Mouse (Mus musculus) CD4-positive helper T cell, adult 2 months (primary cell): ENCODE measurements around the gene Foxp1.

Experiments used
- DNase-seq: peaks from one replicate; pipeline ENCODE4 v3.0.0-alpha.2; 2012; ENCODE audit warnings: low read depth, missing footprints, low spot score

Foxp1 gene

DNA sequence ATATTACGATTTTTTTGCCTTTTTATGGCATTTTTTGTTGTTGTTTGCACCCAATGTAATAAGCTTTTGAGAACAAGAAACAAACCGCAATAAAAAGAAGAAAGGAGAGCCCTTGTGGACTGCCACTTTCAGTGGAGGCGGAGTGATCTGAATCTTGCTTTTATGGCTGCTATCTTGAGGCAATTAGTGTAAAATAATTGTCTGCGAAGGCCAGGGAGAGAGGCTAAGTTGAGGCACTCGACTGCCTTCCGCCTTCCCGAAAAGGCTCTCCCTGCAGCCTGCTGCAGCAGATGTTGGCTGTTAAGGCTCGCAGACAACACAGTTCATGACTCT, 37.7 kb downstream of the Foxp1 start:
- DNase-seq, result no peak

- no peak for DNase-seq
Measured at GRCm38 (mm10) chr6:99484197-99484725, 38.3 kb downstream of the Foxp1 start.

DNA sequence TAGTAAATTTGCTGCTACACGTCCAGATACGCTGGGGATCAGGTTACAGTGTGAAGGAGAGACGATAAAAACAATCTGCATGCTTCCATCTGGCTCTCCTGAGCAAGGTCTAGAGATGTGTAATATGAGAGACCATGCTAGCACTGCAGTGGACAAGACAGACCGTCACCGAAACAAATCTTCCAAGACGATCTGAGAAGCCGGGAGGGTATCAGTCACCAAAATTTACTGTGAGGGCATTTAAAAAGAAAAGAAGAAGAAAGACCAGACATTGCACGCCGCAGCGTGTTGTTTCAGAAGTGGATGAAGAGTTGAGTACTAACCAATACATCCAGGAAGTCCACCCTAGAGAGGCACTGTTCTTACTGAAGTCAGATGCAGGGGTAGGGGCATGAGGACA, 39.0 kb downstream of the Foxp1 start:
- DNase-seq, result no peak

DNA sequence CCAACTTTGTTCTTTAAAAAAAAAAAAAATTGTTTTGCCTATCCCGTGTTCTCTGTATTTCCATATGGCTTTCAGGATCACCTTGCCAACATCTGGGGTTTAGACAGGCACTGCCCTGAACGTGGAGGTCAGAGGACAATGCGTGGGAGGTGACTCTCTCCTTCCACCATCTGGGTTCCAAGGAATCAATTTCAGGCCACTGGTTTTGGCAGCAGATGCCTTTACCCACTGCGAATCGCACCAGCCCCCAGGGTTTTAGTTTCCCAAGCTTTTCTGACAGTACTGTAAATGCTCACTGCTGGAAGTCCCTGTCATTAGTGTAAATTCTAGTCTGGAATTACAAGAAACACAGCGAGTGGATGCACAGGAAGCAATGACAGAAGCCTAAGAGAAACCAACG, 41.0 kb downstream of the Foxp1 start:
- no peak for DNase-seq

- DNase-seq, result no peak
Measured at GRCm38 (mm10) chr6:99478873-99479650, 43.5 kb downstream of the Foxp1 start.

DNA sequence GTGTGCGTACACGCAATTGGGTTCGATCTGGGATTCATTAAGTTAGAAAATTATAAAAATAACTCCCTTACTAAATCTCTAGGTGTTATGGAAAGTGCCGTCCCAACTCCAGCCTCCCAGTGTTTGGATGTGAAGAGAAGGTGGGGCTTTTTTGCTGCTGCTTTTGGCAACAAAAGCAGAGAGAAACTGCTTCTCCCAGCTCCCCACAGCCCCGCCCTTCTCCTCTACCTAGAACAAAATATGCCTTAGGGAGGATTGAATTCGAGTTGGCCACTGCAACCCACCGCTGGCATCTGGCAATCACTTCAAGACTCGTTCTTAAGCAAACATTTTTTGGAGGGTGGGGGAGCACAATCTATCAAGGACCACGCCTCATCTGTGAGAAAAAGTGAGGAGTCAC, 47.5 kb downstream of the Foxp1 start:
- DNase-seq, result no peak

GRCm38 (mm10) chr6:99470906-99471305, 51.6 kb downstream of the Foxp1 start:
- no peak for DNase-seq

DNA sequence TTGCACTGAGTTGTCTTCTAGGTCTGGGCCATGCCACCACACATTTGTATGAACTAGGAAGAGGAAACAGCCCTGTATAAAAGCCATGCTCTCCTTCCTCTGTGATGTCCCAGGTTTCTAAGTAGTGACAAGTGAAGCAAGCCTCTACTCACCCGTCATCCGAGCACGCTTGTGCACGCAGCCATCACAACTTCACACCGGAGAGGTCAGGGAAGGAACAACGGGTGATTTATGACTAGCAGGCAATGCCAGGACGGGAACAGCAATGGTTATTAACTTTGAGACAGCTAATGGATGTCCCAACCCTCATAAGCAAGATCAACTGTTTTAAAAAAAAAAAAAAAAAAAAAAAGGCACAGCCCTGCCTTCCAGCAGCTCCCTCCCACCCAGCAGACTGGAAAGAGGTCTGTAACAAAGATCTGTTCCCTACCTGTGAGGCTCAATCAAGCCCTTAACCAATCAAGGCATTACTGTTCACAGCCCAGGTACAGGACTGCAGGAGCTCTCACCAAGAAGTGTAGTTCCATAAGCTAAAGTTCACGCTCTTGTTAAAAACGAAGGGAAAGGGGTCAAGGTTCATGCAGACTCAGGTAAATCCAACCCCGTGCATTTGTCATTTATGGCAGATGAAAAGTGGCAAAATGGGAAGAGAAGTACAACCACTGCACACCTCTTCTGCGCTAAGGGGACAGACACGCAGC, 53.2 kb downstream of the Foxp1 start:
- DNase-seq, result no peak

GRCm38 (mm10) chr6:99467831-99468230, 54.7 kb downstream of the Foxp1 start:
- no peak for DNase-seq

- no peak for DNase-seq
Measured at GRCm38 (mm10) chr6:99467109-99467508, 55.4 kb downstream of the Foxp1 start.

- no peak for DNase-seq
Measured at GRCm38 (mm10) chr6:99466354-99466753, 56.2 kb downstream of the Foxp1 start.

- DNase-seq, result no peak
Measured at GRCm38 (mm10) chr6:99464449-99464848, 58.1 kb downstream of the Foxp1 start.

GRCm38 (mm10) chr6:99463906-99464305, 58.6 kb downstream of the Foxp1 start:
- DNase-seq, result no peak

DNA sequence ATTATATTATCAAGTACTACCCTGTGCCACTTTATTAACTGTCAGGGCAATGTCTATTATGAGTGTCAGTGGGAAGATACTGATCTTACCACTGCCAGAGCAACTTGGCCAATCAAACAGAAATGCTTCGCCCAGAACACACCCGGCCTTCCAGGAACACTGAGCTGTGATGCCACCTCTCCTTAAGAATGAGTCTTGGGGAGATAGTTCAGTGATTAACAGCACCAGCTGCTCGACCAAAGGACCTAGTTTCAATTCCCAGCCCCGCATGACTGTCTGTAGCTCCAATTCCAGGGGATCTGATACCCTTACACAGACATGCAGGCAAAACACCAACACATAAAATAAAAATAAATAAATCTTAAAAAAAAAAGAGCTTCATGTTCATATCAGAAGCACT, 63.7 kb downstream of the Foxp1 start:
- no peak for DNase-seq

GRCm38 (mm10) chr6:99453763-99454520, 68.6 kb downstream of the Foxp1 start:
- no peak for DNase-seq

GRCm38 (mm10) chr6:99452638-99453185, 69.8 kb downstream of the Foxp1 start:
- peak; percentile 67 for DNase-seq

- no peak for DNase-seq
Measured at GRCm38 (mm10) chr6:99451479-99451878, 71.0 kb downstream of the Foxp1 start.

DNA sequence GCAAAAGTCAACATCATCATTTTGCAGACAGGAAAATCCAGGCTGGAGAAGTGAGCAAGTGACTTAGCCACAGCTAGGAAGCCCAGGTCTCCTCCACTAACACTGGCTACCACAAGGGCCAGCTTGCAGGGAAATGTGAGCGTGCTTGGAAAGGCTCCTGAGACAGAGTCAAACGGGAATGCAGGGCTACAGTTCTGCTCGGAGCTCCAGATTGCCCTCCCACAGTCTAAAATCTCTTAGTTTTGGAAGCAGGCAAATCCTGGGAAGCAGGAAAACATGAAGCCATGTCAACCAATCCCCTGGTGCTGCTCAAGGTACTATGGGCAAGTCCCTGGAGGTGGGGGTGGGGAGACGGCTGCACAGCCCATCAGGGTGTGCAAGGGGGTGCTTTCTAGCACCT, 75.1 kb downstream of the Foxp1 start:
- DNase-seq, result no peak

DNA sequence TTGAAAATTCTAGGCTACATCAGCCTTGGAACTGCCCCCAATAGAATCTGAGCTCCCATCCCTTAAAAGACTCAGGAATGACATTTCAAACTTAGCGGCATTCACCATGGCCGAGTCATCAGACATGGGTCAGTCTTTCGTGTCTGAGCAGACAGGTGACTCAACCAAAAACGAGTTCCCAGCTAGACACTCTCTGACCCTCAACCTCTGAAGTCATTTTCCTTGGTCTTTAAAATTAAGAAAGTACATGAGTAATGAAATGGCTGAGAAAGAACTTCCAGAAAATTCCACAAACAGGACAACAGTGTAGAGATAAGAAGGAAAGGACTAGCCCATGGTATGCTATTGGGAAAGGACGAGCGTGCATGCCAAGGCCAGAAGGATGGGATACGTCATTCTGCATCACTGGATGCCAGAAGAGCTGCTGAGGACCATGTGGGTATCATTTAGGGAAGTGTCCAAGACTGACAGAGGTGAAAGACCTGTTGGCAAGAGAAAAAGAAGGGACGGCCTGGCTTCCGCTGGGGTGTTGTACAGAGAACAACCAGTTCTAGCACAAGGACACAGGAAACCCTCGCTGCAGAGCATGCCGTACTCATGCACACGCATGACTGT, 75.6 kb downstream of the Foxp1 start:
- DNase-seq, result no peak

DNA sequence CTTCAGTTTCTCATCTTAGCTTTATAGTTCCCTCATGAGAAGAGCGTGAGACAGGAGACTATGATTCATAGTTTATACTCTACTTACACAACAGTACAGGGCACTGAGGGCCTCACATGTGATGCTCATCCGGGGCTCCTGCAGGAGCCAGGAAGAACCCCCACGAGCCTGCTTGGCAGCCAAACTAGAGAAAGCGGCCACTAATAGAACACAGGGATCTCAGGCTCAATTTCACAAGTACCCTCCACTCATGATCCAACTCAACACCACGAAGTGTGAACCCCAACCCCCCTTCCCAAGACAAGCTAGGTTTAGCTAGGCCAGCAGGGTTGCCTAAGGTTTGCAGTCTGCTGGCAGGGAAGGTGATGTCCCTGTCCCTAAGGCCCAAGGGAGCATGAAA, 79.1 kb downstream of the Foxp1 start:
- DNase-seq, result no peak

DNA sequence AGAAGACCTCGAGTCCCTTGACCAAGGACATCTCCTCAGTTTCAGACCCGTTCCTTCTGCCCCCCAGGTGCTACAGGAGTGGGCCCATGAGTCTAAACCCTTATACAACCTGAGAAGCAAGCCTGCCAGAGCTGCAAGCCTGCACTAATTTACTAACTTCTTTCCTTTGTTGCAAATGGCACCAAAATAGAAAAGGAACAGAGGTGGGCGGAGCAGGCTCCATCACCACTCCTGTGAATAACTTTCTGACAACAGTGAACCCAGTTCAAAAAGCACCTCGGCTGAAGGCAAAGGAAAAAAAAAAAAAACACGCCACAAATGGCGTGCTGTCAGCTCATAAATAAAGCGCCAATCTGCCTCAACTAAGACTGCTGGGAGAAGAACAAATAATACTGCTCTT, 81.4 kb downstream of the Foxp1 start:
- DNase-seq, result peak; percentile 52

- DNase-seq, result no peak
Measured at GRCm38 (mm10) chr6:99440606-99441005, 81.9 kb downstream of the Foxp1 start.
